Mouse (Mus musculus) C2C12 (cell line): ENCODE results near the gene 4930558K02Rik.

Source experiments
- CEBPB ChIP-seq: IDR thresholded peaks from one replicate; pipeline ENCODE4 v1.6.1; 2011; ENCODE audit warnings: low read depth, mild to moderate bottlenecking, control low read depth, moderate library complexity
- CTCF ChIP-seq: IDR thresholded peaks from one replicate; pipeline ENCODE4 v1.5.1; 2011; ENCODE audit not compliant: control insufficient read depth, insufficient read depth, insufficient read length
- MYOD1 ChIP-seq: IDR thresholded peaks from one replicate; pipeline ENCODE4 v1.6.1; 2011; ENCODE audit warnings: low read depth; ENCODE audit not compliant: control insufficient read depth, insufficient read length
- USF1 ChIP-seq: IDR thresholded peaks from one replicate; pipeline ENCODE4 v1.6.1; 2011; ENCODE audit warnings: low read depth, mild to moderate bottlenecking, control low read depth, moderate library complexity

DNA sequence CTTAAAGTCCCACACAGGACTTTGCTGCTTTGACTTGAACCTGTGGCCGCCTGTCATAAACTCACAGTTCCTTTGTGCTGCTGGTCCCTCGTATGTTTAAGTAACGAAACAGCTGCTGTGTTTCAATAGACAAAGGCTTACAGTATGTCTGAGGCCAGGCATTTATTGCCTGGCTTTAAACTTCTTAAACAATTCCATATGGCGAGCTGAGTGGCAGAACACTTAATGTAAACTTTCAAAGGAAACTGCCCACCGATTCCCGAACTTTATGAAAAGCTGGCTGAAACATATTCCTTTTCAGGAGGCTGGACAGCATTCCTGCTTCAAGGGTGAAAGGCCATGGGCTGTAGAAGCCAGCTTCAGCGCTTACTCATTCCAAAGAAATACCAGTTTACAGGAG, 37.5 kb upstream of the 4930558K02Rik start:
- TF ChIP-seq CTCF (no peak), USF1 (no peak), CEBPB (no peak), MYOD1 (no peak)
